Mouse (Mus musculus): ENCODE data around the gene Rnf166. TPM values are rescaled to one million over a fixed set of nuclear protein-coding genes. Genes with fewer than 3 reads are reported as not detected.
A peak's percentile ranks its signal among the peaks of the same experiment; 100 is the strongest.

Rnf166 gene
- polyA plus RNA-seq, 1 experiment from 2014 or later = 31.0 TPM

DNA sequence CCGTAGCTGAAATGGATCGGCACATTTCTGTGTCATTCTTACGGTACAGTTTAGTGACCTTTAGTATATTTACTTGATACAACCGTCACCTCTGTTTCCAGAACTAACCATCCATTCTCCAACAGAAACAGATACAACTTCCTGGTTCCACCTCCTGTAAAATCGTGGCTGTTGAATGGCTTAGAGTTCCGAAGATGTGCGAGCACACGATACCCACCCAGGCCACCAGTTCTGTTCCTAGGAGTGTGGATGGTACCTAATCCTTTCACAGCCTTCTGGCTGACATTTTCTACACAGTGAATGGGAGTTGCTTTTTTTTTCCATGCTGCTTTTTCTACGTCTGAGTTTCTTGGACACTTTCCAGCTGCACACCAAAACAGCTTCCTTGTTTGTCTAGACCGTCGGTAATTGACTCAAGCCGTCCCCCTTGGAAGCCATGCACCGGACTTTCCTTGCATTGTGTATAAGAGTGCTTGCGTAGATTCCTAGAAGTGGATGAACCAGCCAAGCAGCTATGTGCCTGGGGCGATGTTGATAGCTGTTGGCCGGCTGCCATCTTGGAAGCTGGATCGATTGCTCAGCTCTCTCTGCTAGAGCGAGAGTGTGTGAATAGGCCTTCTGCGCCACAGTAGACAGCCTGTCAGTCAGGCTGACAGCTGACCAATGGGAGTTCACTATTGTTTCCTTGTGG lies 31.7 kb downstream of the Rnf166 start:
- peak; percentile 47 for DNase-seq (ENCODE audit: extremely low spot score, low spot score)
- H3K4me3 ChIP-seq = peak overlapping the region; percentile 71

DNA sequence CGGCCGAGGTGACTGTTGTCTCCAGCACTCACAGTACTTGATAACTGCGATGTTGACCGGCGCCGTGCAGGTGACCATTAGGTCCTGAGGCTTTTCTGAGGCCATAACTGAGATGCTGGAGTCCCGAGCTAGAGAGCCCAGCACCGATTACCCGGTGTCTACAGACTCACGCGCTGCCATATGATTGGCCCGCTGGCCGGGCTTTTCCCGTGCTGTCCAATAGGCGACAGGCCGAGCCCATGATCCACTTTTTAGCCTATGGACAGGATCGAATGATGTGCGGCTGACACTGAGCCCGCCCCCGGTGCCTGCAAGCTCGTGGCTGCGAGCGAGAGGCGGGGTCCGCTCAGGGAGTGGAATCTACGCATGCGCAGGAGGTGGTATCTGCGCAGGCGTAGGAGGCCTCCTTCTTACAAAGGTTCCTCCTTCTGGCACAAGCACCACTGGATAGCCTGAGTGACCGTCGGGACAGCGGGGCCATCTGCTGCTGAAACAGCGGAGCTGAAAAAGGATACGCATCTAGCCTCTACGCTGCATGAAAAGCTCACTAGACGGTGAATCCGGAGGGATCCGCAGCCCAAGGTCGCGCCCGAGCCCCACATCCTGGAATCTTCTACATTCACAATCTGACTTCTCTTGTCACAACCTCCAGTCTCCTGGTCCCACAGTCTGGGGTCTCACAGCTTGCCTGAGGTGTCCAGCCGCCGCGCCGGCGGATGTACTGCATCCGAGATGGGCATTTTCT lies 32.4 kb downstream of the Rnf166 start, which contains the start of gene Mvd:
Gene Mvd, minus strand, starts transcription at position 161 of the 745 bp plus-strand sequence.
- DNase-seq (ENCODE audit: extremely low spot score, low spot score) = peak; percentile 99
- peak within 1 kb of the TSS; percentile 71 for H3K4me3 ChIP-seq
- WGBS = under 1% methylated on average over 47 of the region's 47 CpGs
- peak within 1 kb of the TSS; percentile 94 for H3K27ac ChIP-seq
- no peaks in the 10 kb centered on the region for H3K27me3 ChIP-seq (ENCODE audit: poor library complexity, severe bottlenecking)
- peaks cover 20% of the 10 kb centered on the region for H3K36me3 ChIP-seq (replicated peaks)
- H3K4me1 ChIP-seq = peaks cover 31% of the 10 kb centered on the region
- H3K9me3 ChIP-seq = no peaks in the 10 kb centered on the region

More for the DNA sequence above, 31.7 kb downstream of the Rnf166 start:
- H3K27ac ChIP-seq = peak overlapping the region; percentile 94
- no peaks in the 10 kb centered on the region for H3K27me3 ChIP-seq (ENCODE audit: poor library complexity, severe bottlenecking)
- H3K36me3 ChIP-seq (replicated peaks) = peaks cover 12% of the 10 kb centered on the region
- peaks cover 31% of the 10 kb centered on the region for H3K4me1 ChIP-seq
- H3K9me3 ChIP-seq = no peaks in the 10 kb centered on the region
- WGBS = 50% methylated on average over 19 of the region's 19 CpGs

DNA sequence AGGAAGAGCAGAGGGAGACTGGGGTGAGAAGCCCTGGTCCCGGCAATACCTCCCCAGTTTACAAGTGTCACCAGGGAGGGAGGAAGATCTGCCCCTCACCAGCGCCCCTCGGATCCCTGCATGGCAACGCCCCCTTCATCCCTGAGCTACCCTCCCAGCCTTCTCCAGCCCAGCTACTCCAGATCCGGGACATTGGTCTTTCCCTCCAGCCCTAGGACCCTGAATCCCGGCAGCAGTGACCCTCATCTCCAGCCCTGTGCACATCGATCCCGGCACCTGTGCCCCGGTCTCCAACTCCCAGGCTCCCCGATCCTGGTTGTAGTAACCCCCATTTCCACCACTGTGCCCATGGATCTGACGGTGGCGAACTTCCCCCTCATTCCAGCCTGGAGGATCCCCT lies 33.1 kb downstream of the Rnf166 start:
- no peaks in the 10 kb centered on the region for H3K9me3 ChIP-seq
- WGBS = 1% methylated on average over 12 of the region's 12 CpGs
- H3K4me1 ChIP-seq = peaks cover 33% of the 10 kb centered on the region
- peak overlapping the region; percentile 94 for H3K27ac ChIP-seq
- H3K4me3 ChIP-seq = peak overlapping the region; percentile 71
- no peaks in the 10 kb centered on the region for H3K27me3 ChIP-seq (ENCODE audit: poor library complexity, severe bottlenecking)
- DNase-seq (ENCODE audit: extremely low spot score, low spot score) = no peak
- H3K36me3 ChIP-seq (replicated peaks) = peaks cover 27% of the 10 kb centered on the region

DNA sequence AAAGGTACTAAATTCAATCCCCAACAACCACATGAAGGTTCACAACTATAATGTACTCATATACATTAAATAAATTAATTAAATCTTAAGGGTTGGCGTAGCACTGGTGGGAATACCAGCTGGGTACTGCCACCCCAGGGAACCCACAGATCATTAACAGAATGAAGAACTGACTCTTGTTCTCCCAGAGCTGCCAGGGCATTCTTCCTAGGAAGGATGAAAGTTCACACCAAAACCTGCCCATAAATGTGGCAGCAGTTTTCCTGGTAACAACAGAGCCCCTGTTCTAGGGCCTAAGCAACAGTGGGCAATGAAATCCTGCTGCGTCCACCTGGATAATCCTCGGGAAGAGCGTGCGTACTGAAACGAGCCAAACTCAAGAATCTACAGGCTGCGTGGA lies 33.5 kb downstream of the Rnf166 start:
- peaks cover 33% of the 10 kb centered on the region for H3K4me1 ChIP-seq
- peak overlapping the region; percentile 94 for H3K27ac ChIP-seq
- no peak for DNase-seq (ENCODE audit: extremely low spot score, low spot score)
- H3K36me3 ChIP-seq (replicated peaks) = peaks cover 31% of the 10 kb centered on the region
- 22% methylated on average over 7 of the region's 7 CpGs for WGBS
- peak overlapping the region; percentile 71 for H3K4me3 ChIP-seq
- no peaks in the 10 kb centered on the region for H3K9me3 ChIP-seq
- no peaks in the 10 kb centered on the region for H3K27me3 ChIP-seq (ENCODE audit: poor library complexity, severe bottlenecking)

DNA sequence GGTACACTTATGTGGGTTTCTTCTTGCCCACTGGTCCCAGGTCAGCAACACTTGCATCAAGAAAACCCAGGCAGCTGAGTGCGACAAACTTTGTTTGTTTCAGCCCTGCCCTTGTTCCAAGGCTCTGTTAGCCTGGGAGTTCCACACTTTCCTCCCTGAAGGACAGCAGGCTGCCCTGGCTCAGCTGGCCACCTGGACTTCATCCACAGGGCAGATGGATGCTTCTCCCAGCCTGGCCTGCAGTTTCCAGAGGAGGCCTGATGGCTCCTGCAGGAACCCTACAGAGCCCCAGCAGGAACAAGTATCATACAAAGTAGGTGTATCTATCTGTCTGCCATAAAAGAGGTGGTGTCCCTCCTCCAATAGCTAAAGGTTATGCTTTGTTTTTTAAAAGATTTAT lies 34.5 kb downstream of the Rnf166 start:
- H3K4me3 ChIP-seq = no peak overlapping the region; the same call in 1 of the 2 replicates
- WGBS = 94% methylated on average over 1 of the region's 1 CpGs
- H3K36me3 ChIP-seq (replicated peaks) = peaks cover 41% of the 10 kb centered on the region
- no peaks in the 10 kb centered on the region; the same call in 1 of the 2 replicates for H3K27me3 ChIP-seq (ENCODE audit: poor library complexity, severe bottlenecking)
- H3K4me1 ChIP-seq = peaks cover 33% of the 10 kb centered on the region
- no peak for DNase-seq (ENCODE audit: extremely low spot score, low spot score)
- H3K27ac ChIP-seq = no peak overlapping the region
- H3K9me3 ChIP-seq = no peaks in the 10 kb centered on the region

DNA sequence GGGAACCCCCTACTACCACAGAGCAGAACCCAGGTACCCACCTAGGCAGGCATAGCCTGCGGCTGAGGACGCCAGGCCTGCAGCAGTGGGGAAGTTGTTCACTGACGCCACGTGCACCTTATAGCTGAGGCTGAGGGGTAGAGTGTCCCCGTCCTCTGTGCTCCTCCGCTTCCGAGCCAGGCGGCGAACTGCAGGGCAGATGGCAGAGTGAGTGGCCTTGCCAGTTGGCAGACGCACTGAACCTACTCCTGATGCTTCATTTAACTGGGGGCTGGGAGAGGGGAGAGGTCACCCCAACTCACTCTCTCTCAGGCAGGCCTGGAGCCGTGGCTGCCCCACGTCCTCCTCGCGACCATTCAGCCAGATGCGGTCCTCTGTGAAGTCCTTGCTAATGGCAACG lies 36.5 kb downstream of the Rnf166 start:
- no peak overlapping the region for H3K4me3 ChIP-seq
- DNase-seq (ENCODE audit: extremely low spot score, low spot score) = no peak
- H3K4me1 ChIP-seq = peaks cover 15% of the 10 kb centered on the region
- no peak overlapping the region for H3K27ac ChIP-seq
- peaks cover 61% of the 10 kb centered on the region for H3K36me3 ChIP-seq (replicated peaks)
- WGBS = 95% methylated on average over 16 of the region's 16 CpGs
- peaks cover 4% of the 10 kb centered on the region for H3K9me3 ChIP-seq
- H3K27me3 ChIP-seq (ENCODE audit: poor library complexity, severe bottlenecking) = no peaks in the 10 kb centered on the region; the same call in 1 of the 2 replicates

DNA sequence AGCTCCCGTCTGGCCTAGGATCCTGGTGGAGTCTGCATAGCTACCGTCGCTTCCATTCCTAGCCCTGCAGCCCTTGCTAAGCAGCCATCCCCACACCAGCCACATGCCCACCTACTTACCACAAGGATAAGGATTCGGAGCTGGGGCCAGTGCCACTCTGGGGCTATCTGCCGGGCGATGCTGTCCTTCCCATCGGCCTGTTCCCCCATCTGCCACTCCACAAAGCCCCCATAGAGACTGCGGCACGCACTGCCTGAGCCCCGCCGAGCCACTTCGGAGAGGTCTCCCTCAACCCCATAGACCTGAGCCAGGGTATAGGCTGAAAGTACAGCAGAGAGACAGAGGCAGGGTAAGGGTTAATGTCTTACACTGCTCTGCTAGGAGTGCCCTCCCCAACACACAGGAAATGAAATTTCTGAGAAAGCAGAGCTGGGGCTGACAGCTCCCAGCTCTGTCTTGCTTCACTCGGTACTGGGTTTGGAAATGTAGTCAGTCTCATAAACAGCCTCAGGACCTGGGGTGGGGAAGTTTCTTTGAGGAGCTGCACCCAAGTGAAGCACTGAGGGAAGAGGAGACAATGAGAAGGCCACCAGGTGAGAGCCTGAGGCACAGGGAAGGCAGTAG lies 38.0 kb downstream of the Rnf166 start:
- 93% methylated on average over 13 of the region's 13 CpGs for WGBS
- no peaks in the 10 kb centered on the region; the same call in 1 of the 2 replicates for H3K27me3 ChIP-seq (ENCODE audit: poor library complexity, severe bottlenecking)
- H3K36me3 ChIP-seq (replicated peaks) = peaks cover 73% of the 10 kb centered on the region
- H3K4me1 ChIP-seq = peaks cover 19% of the 10 kb centered on the region
- DNase-seq (ENCODE audit: extremely low spot score, low spot score) = no peak
- H3K27ac ChIP-seq = no peak overlapping the region
- H3K4me3 ChIP-seq = no peak overlapping the region
- H3K9me3 ChIP-seq = peaks cover 4% of the 10 kb centered on the region

DNA sequence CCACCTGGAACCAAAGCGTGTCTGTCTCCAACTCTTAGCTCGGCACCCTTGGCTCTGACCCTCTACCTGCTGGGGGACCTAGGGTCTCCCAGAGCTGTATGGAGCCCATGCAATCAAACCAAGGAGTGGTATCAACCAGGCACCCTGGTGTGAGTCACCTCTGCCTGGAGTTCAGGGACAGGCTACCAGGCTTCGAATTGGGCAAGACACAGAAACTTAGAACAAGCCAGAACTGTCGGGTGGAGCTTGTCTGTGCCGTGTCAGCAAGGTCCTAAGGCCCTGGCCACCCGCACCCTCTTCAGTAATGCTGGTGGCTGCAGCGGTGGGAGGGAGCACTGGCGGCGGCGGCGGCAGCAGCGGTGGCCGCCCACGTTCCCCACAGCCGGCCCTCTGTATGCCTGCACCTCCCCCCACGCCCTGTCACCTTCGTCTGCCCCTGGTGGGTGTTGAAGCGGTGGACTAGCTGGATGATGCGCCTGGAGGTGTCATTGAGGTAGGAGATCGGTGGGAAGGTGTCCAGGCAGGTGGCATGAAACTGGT lies 39.2 kb downstream of the Rnf166 start:
- no peak overlapping the region for H3K27ac ChIP-seq
- DNase-seq (ENCODE audit: extremely low spot score, low spot score) = no peak
- H3K36me3 ChIP-seq (replicated peaks) = peaks cover 73% of the 10 kb centered on the region
- WGBS = 91% methylated on average over 20 of the region's 20 CpGs
- peaks cover 4% of the 10 kb centered on the region for H3K9me3 ChIP-seq
- H3K27me3 ChIP-seq (ENCODE audit: poor library complexity, severe bottlenecking) = peaks cover 6% of the 10 kb centered on the region; the same call in 1 of the 2 replicates
- H3K4me3 ChIP-seq = no peak overlapping the region
- peaks cover 24% of the 10 kb centered on the region for H3K4me1 ChIP-seq

DNA sequence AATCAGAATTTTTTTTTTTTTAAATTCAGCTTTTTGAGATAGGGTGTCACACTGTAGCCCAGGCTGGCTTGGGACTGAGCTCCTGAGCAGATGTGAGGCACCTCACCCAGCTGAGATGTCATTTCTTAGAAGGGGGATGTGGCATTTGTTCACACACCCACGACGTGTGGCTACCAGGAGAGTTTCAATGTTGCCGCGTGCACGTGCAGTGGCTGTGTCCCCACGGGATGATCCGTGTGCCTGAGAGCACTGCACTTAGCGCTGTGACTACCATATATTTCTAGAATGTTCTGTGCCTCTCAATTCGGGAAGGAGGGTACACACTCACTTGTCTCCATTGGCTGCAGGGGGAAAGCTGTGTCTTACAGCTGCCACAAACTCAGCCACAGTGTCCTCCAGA lies 39.7 kb downstream of the Rnf166 start:
- H3K27ac ChIP-seq = no peak overlapping the region
- no peak overlapping the region for H3K4me3 ChIP-seq
- 94% methylated on average over 9 of the region's 9 CpGs for WGBS
- H3K36me3 ChIP-seq (replicated peaks) = peaks cover 73% of the 10 kb centered on the region
- H3K4me1 ChIP-seq = peaks cover 29% of the 10 kb centered on the region
- peaks cover 11% of the 10 kb centered on the region; the same call in 1 of the 2 replicates for H3K27me3 ChIP-seq (ENCODE audit: poor library complexity, severe bottlenecking)
- DNase-seq (ENCODE audit: extremely low spot score, low spot score) = no peak
- peaks cover 4% of the 10 kb centered on the region for H3K9me3 ChIP-seq

DNA sequence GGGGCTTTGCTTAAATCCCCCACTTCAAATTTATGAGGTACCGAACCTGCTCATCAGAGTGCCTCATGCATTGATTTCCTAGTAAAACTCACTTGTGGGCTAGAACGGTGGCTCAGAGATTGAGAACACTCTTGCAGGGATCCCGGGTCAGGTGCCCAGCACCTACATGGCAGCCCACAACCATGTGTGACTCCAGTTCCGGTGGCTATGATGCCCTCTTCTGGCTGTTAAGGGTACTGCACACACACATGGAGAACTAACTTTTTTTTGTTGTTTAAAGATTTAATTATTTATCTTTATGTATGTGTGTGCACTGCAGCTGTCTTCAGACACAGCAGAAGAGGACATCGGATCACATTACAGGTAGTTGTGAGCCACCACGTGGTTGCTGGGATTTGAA lies 40.5 kb downstream of the Rnf166 start:
- DNase-seq (ENCODE audit: extremely low spot score, low spot score) = no peak
- Histone ChIP-seq H3K9me3 (peaks cover 4% of the 10 kb centered on the region), H3K27me3 (ENCODE audit: poor library complexity, severe bottlenecking) (peaks cover 14% of the 10 kb centered on the region; the same call in 1 of the 2 replicates), H3K36me3 (replicated peaks) (peaks cover 73% of the 10 kb centered on the region), H3K4me3 (no peak overlapping the region), H3K27ac (no peak overlapping the region), H3K4me1 (peaks cover 34% of the 10 kb centered on the region)
- WGBS = 91% methylated on average over 6 of the region's 6 CpGs

DNA sequence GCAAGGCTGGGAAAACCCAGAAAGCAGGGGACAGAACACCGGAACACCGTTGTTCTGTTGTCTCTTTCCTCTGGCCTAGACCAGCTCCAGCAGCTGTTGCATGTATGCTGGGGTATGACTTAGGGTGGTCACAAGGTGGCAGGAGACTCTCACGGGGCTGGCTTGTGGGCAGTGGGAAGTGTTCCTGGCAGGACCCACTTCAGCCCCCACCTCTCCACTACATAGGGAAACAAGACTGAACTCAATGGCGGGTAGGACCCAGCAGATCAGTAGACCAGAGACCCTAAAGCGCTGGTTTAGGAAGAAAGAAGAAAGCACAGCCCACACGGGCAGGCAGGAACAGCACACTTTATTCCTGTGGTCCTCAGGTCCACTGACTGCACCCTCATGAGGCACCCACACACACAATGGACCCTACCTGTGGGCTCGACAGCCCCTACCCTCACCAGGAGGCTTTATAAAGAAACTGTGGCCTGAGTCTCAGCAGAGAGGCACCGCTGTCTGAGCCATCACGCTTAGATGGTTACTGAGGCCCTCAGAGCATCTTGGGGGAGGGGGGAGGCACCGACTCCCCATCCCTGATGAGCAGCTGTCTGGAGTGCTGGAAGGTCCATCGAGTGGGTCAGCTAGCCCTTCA lies 42.5 kb downstream of the Rnf166 start:
- H3K4me1 ChIP-seq = peaks cover 34% of the 10 kb centered on the region
- peak overlapping the region; percentile 84 for H3K27ac ChIP-seq
- WGBS = 68% methylated on average over 11 of the region's 11 CpGs
- H3K9me3 ChIP-seq = peaks cover 4% of the 10 kb centered on the region
- DNase-seq (ENCODE audit: extremely low spot score, low spot score) = no peak
- peaks cover 14% of the 10 kb centered on the region; the same call in 1 of the 2 replicates for H3K27me3 ChIP-seq (ENCODE audit: poor library complexity, severe bottlenecking)
- H3K36me3 ChIP-seq (replicated peaks) = peaks cover 53% of the 10 kb centered on the region
- peak overlapping the region; percentile 63; the same call in 1 of the 2 replicates for H3K4me3 ChIP-seq
